Mouse (Mus musculus) cortical plate, adult 2 months (tissue): ENCODE measurements around the gene Slc25a34.

Experiments
- CTCF ChIP-seq: fragments of 200-500 bp; IDR thresholded peaks from 2 replicates; pipeline ENCODE4 v1.5.1; 2011; ENCODE audit warnings: mild to moderate bottlenecking, control low read depth, low read length; ENCODE audit not compliant: insufficient read depth; ENCODE audit errors: extremely low read depth
- POLR2A ChIP-seq: fragments of 200-500 bp; IDR thresholded peaks from 2 replicates; pipeline ENCODE4 v1.6.1; 2011; ENCODE audit warnings: mild to moderate bottlenecking, low read length, control low read depth; ENCODE audit not compliant: insufficient read depth; ENCODE audit errors: extremely low read depth

GRCm38 (mm10) chr4:141660884-141661283 is 37.3 kb upstream of the Slc25a34 start:
- TF ChIP-seq CTCF: no peak
- no peak for TF ChIP-seq POLR2A
